Mouse (Mus musculus) MEL (cell line): ENCODE data around the gene Pi4kb. TPM values are rescaled to one million over a fixed set of nuclear protein-coding genes. Genes with fewer than 3 reads are reported as not detected.
A peak's percentile ranks its signal among the peaks of the same experiment; 100 is the strongest.
"Not testable (repeated sequence)": the region's sequence is repeated elsewhere in the genome, so short reads cannot be mapped to it uniquely, and the experiment has no call there.

ENCODE experiments used
- DNase-seq: peaks from one replicate; pipeline ENCODE4 v3.0.0; 2011; ENCODE audit warnings: low read depth, low spot score
- H3K27ac ChIP-seq: 2 replicates; pipeline ENCODE4 v1.5.1; 2012; ENCODE audit warnings: low read depth, mild to moderate bottlenecking, control low read depth, low read length, moderate library complexity; ENCODE audit not compliant: control insufficient read depth
- H3K27me3 ChIP-seq, 2 experiments: fragments of 150-350 bp in 1 of 2; sonication (generic) in 1 of 2; 2 replicates each; pipeline ENCODE4 v1.6.1; 2012; ENCODE audit warnings: low read length in 2 of 2, mild to moderate bottlenecking in 2 of 2, improper control_type of control experiment in 1 of 2, moderate library complexity in 1 of 2; ENCODE audit not compliant: insufficient read depth in 2 of 2, control insufficient read depth in 1 of 2
- H3K36me3 ChIP-seq, 2 experiments: 2 replicates each; pipeline ENCODE4 v1.6.1; 2012 to 2014; ENCODE audit warnings: low read length in 2 of 2, improper control_type of control experiment in 1 of 2, inconsistent platforms in 1 of 2, mild to moderate bottlenecking in 1 of 2; ENCODE audit not compliant: insufficient read depth in 2 of 2, control insufficient read depth in 1 of 2
- H3K4me1 ChIP-seq, 2 experiments: fragments of 150-350 bp in 1 of 2; sonication (generic) in 1 of 2; 2 replicates each; pipeline ENCODE4 v1.6.1; 2012; ENCODE audit warnings: low read length in 2 of 2, improper control_type of control experiment in 1 of 2, mild to moderate bottlenecking in 1 of 2; ENCODE audit not compliant: insufficient read depth in 2 of 2, control insufficient read depth in 1 of 2
- H3K4me3 ChIP-seq, 2 experiments: fragments of 150-350 bp in 1 of 2; sonication (generic) in 1 of 2; 2 replicates each; pipeline ENCODE4 v1.5.1; 2012; ENCODE audit warnings: low read depth in 2 of 2, low read length in 2 of 2, mild to moderate bottlenecking in 2 of 2, moderate library complexity in 2 of 2, control low read depth in 1 of 2, improper control_type of control experiment in 1 of 2; ENCODE audit not compliant: control insufficient read depth in 1 of 2, insufficient read depth in 1 of 2
- H3K79me2 ChIP-seq: 2 replicates; pipeline ENCODE4 v1.6.1; 2012; ENCODE audit warnings: mild to moderate bottlenecking, low read length, moderate library complexity; ENCODE audit not compliant: control insufficient read depth, poor library complexity, insufficient read depth
- H3K9ac ChIP-seq: 2 replicates; pipeline ENCODE4 v1.6.1; 2012; ENCODE audit warnings: low read depth, mild to moderate bottlenecking, control low read depth, low read length, moderate library complexity; ENCODE audit not compliant: control insufficient read depth, poor library complexity, severe bottlenecking
- H3K9me3 ChIP-seq: fragments of 150-350 bp; sonication (generic); replicated peaks from 2 replicates; pipeline ENCODE4 v1.6.1; 2012; ENCODE audit warnings: mild to moderate bottlenecking, low read length, improper control_type of control experiment, moderate library complexity; ENCODE audit not compliant: insufficient read depth
- BHLHE40 ChIP-seq: IDR thresholded peaks from 2 replicates; pipeline ENCODE4 v1.6.1; 2012; ENCODE audit warnings: low read depth, mild to moderate bottlenecking, inconsistent platforms, low read length, improper control_type of control experiment, borderline replicate concordance
- CTCF ChIP-seq, 3 experiments: IDR thresholded peaks in 2 of 3; conservative IDR thresholded peaks in 1 of 3; 2 replicates each; pipeline ENCODE4 v1.5.1; 2011 to 2012; ENCODE audit warnings: low read length in 3 of 3, low read depth in 2 of 3, mild to moderate bottlenecking in 2 of 3, improper control_type of control experiment in 1 of 3, inconsistent platforms in 1 of 3, mixed read lengths in 1 of 3, moderate library complexity in 1 of 3; ENCODE audit not compliant: control insufficient read depth in 1 of 3, insufficient read depth in 1 of 3, poor library complexity in 1 of 3, severe bottlenecking in 1 of 3
- E2F4 ChIP-seq: IDR thresholded peaks from 2 replicates; pipeline ENCODE4 v1.6.1; 2011; ENCODE audit warnings: low read depth, low read length, improper control_type of control experiment, borderline replicate concordance
- ETS1 ChIP-seq: IDR thresholded peaks from 2 replicates; pipeline ENCODE4 v1.6.1; 2012; ENCODE audit warnings: low read depth, mild to moderate bottlenecking, inconsistent platforms, low read length, improper control_type of control experiment, moderate library complexity
- HCFC1 ChIP-seq: IDR thresholded peaks from 2 replicates; pipeline ENCODE4 v1.6.1; 2012; ENCODE audit warnings: low read depth, mild to moderate bottlenecking, inconsistent platforms, low read length, improper control_type of control experiment, moderate library complexity
- MAFK ChIP-seq: IDR thresholded peaks from 2 replicates; pipeline ENCODE4 v1.6.1; 2011; ENCODE audit warnings: low read depth, mild to moderate bottlenecking, low read length, improper control_type of control experiment, borderline replicate concordance
- MAX ChIP-seq: IDR thresholded peaks from 2 replicates; pipeline ENCODE4 v1.6.1; 2011; ENCODE audit warnings: low read length, improper control_type of control experiment
- MEF2A ChIP-seq: IDR thresholded peaks from 2 replicates; pipeline ENCODE4 v1.6.1; 2014; ENCODE audit warnings: low read depth, mild to moderate bottlenecking, inconsistent platforms, low read length, improper control_type of control experiment; ENCODE audit not compliant: poor library complexity, insufficient replicate concordance, severe bottlenecking; ENCODE audit errors: extremely low read depth
- MXI1 ChIP-seq: IDR thresholded peaks from 2 replicates; pipeline ENCODE4 v1.6.1; 2011; ENCODE audit warnings: mild to moderate bottlenecking, low read depth, low read length, improper control_type of control experiment
- MYC ChIP-seq: IDR thresholded peaks from 2 replicates; pipeline ENCODE4 v1.6.1; 2011; ENCODE audit warnings: low read depth, mild to moderate bottlenecking, low read length, improper control_type of control experiment, moderate library complexity
- NELFE ChIP-seq: IDR thresholded peaks from 2 replicates; pipeline ENCODE4 v1.6.1; 2011; ENCODE audit warnings: low read depth, low read length, improper control_type of control experiment
- POLR2AphosphoS5 ChIP-seq: IDR thresholded peaks from 2 replicates; pipeline ENCODE4 v1.6.1; 2012; ENCODE audit warnings: low read depth, borderline replicate concordance, mild to moderate bottlenecking, inconsistent platforms, low read length, moderate library complexity, mixed read lengths
- SIN3A ChIP-seq: IDR thresholded peaks from 2 replicates; pipeline ENCODE4 v1.6.1; 2012; ENCODE audit warnings: low read length, improper control_type of control experiment, inconsistent platforms
- TBP ChIP-seq: IDR thresholded peaks from 2 replicates; pipeline ENCODE4 v1.8.0; 2011; ENCODE audit warnings: low read depth, low read length, improper control_type of control experiment
- USF1 ChIP-seq: IDR thresholded peaks from 2 replicates; pipeline ENCODE4 v1.6.1; 2014; ENCODE audit warnings: low read depth, mild to moderate bottlenecking, inconsistent platforms, low read length, improper control_type of control experiment, moderate library complexity
- ZMIZ1 ChIP-seq: IDR thresholded peaks from 2 replicates; pipeline ENCODE4 v1.6.1; 2012; ENCODE audit warnings: low read depth, mild to moderate bottlenecking, inconsistent platforms, low read length, improper control_type of control experiment, moderate library complexity
- ZNF384 ChIP-seq: IDR thresholded peaks from 2 replicates; pipeline ENCODE4 v1.6.1; 2012; ENCODE audit warnings: low read depth, mild to moderate bottlenecking, inconsistent platforms, low read length, improper control_type of control experiment
- polyA plus RNA-seq, 2 experiments: library from polyadenylated mRNA; stranded (reverse) in 1 of 2; unstranded in 1 of 2; fragments of >175 nt in 1 of 2; fragments of >200 nt in 1 of 2; gene quantifications; 2 replicates each; pipeline versions ENCODE4 v1.2.1 to v1.2.4; 2012; ENCODE audit warnings: low replicate concordance in 2 of 2, low read depth in 1 of 2; ENCODE audit not compliant: insufficient read length in 2 of 2, insufficient read depth in 1 of 2, missing spikeins in 1 of 2
- total RNA-seq: library from RNA; depleted of rRNA; stranded (reverse); fragments of 300-350 nt; gene quantifications from 2 replicates; pipeline ENCODE4 v1.2.3, GENCODE M21; 2012

The Pi4kb gene
- total and polyA plus RNA-seq, 3 experiments = 45.0 to 56.7 TPM; not detected in 1

- not testable (repeated sequence) for DNase-seq, H3K27ac ChIP-seq, H3K27me3 ChIP-seq, H3K9ac ChIP-seq, H3K9me3 ChIP-seq, H3K4me3 ChIP-seq, H3K79me2 ChIP-seq
- peaks cover 0 to 14% of the 10 kb centered on the region in 2 experiments; a peak in 2 of 4 replicates for H3K36me3 ChIP-seq
- peaks cover 13 to 17% of the 10 kb centered on the region in 2 experiments for H3K4me1 ChIP-seq
- TF ChIP-seq TBP = peak; percentile 93
- 0 out of 2 replicates have a peak, but pooled peaks have one; percentile 5 for TF ChIP-seq MAFK
Measured at GRCm38 (mm10) chr3:95020956-95021355, 46.4 kb downstream of the Pi4kb start.

GRCm38 (mm10) chr3:95024551-95024950 is 50.0 kb downstream of the Pi4kb start:
- H3K36me3 ChIP-seq = peaks cover 0 to 12% of the 10 kb centered on the region in 2 experiments; a peak in 2 of 4 replicates
- peak overlapping the region; percentile 47 to 51 for H3K4me3 ChIP-seq
- peak overlapping the region; percentile 63 for H3K9ac ChIP-seq
- H3K27me3 ChIP-seq = no peaks in the 10 kb centered on the region
- peak; percentile 84 for DNase-seq
- H3K4me1 ChIP-seq = peaks cover 9 to 13% of the 10 kb centered on the region in 2 experiments
- no peaks in the 10 kb centered on the region for H3K79me2 ChIP-seq
- no peaks in the 10 kb centered on the region for H3K9me3 ChIP-seq
- peak overlapping the region; percentile 43 for H3K27ac ChIP-seq
- TF ChIP-seq E2F4 (no peak), MYC (peak; percentile 88), ETS1 (peak; percentile 33; the same call in 1 of the 2 replicates), POLR2AphosphoS5 (0 out of 2 replicates have a peak, but pooled peaks have one; percentile 77), BHLHE40 (peak; percentile 97), CTCF (IDR thresholded peaks at IDR 0.05 in 2 of 3, conservative IDR thresholded peaks at IDR 0.05 in 1 of 3; ENCODE audit: control insufficient read depth in 1 of 3, insufficient read depth in 1 of 3, low read depth in 2 of 3, low read length in 3 of 3, poor library complexity in 1 of 3, severe bottlenecking in 1 of 3) (no peak), USF1 (peak; percentile 85), MXI1 (peak; percentile 97), MAX (peak; percentile 96), MEF2A (no peak), SIN3A (peak; percentile 60; the same call in 1 of the 2 replicates), HCFC1 (no peak), NELFE (no peak; the same call in 1 of the 2 replicates), TBP (peak; percentile 79), ZMIZ1 (peak; percentile 60; the same call in 1 of the 2 replicates), ZNF384 (no peak)
- TF ChIP-seq, all 39 proteins: peak for 10
